Mouse (Mus musculus) C2C12 (cell line): Measurements from ENCODE around the gene Nr3c2.

ENCODE experiments used
- CTCF ChIP-seq: IDR thresholded peaks from one replicate; pipeline ENCODE4 v1.5.1; 2011; ENCODE audit not compliant: control insufficient read depth, insufficient read depth, insufficient read length
- FOSL1 ChIP-seq: IDR thresholded peaks from one replicate; pipeline ENCODE4 v1.8.0; 2011; ENCODE audit warnings: mild to moderate bottlenecking, low read length; ENCODE audit not compliant: poor library complexity, insufficient read depth, severe bottlenecking
- MAX ChIP-seq: IDR thresholded peaks from one replicate; pipeline ENCODE4 v1.6.1; 2011; ENCODE audit warnings: mild to moderate bottlenecking, control low read depth
- USF1 ChIP-seq: IDR thresholded peaks from one replicate; pipeline ENCODE4 v1.6.1; 2011; ENCODE audit warnings: low read depth, mild to moderate bottlenecking, control low read depth, moderate library complexity

GRCm38 (mm10) chr8:77034465-77034829 lies 135.2 kb downstream of the Nr3c2 start:
- TF ChIP-seq CTCF (no peak), MAX (no peak), FOSL1 (no peak), USF1 (no peak)
